Mouse (Mus musculus) frontal cortex, postnatal 14 days (tissue): Measurements from ENCODE around the gene Lsm12.
A peak's percentile ranks its signal among the peaks of the same experiment; 100 is the strongest.
"Not testable (repeated sequence)": the region's sequence is repeated elsewhere in the genome, so short reads cannot be mapped to it uniquely, and the experiment has no call there.

Source experiments
- DNase-seq, 2 experiments: peaks; one replicate each; pipeline ENCODE4 v3.0.0; 2022; ENCODE audit warnings: low spot score in 2 of 2

The Lsm12 gene

DNA sequence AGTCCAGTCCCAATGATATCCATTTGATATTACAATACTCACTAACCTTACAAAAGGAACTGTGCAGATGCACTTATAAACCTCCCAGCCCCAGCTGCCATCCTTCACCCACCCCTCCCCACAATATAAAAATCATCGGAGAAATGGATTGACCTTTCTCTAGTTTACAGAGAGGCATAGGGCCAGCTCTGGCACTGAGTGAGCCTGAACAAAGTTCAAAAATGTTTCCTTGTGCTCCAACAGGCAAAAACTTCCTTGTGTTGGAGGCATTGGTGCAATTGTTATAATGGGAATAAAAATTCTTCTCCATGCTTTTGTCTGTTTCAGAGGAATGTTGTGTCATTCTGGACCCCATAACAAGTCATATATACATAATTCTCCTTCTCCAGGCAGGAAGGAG, 1.1 kb upstream of the Lsm12 start:
- no peak for DNase-seq

DNA sequence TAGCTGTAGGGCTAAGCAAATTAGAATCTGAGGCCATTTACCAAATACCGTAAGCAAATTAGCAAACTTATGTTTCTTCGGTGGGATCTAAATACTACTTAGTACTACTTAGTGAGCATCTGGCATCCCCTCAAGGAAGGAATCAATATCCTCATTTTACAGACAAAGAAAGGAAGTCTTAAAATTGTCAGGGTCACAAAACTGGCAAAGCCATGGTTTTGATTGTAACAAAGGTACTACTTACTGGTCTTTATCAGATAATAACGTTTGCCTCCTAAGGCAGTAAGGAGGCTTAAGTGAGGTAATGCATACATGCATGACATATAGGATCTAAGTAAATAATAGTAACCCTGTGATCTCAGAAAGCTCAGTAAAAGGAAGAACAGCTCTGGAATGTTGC, 581 bp upstream of the Lsm12 start:
- no peak for DNase-seq

DNA sequence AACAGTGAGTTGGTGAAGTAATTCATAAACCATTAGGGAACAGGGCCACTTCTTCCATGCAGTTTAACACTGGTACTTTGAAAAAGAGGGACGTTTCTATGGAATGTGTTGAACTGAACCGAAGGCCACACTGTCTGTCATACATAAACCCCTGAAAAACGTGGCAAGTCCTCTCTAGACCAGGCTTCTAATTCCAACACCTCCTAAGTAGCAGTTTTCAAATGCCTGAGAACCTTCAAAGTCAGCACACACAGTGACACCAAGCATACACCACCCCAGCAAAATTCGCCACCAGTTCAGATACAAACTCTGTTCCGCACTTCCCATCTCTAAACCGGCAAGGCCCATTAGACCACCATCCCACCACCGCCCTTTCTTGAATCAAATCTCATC, 847 bp downstream of the Lsm12 start:
- DNase-seq: no peak

DNA sequence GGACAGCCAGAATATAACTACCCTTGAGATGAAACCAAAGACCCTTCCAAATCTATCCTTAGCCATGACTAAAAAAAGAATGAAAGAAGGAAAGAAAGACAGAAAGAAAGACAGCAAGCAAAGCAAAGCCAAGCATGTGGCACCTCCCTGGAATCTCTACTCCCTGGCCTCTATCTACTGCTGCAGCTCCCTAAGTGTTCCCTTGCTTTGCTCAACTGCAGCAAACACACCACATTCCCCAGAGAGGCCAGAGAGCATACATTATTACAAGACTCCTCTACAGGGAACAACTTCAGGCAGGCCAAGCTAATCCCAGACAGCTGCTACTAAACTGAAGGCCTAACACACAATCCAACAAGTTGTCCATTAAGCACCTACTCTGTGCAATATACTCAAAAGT, 5.3 kb downstream of the Lsm12 start:
- no peak for DNase-seq

GRCm38 (mm10) chr11:102168689-102169088, 16.4 kb downstream of the Lsm12 start:
- no peak for DNase-seq

- DNase-seq: no peak
Measured at GRCm38 (mm10) chr11:102167539-102167938, 17.6 kb downstream of the Lsm12 start.

DNA sequence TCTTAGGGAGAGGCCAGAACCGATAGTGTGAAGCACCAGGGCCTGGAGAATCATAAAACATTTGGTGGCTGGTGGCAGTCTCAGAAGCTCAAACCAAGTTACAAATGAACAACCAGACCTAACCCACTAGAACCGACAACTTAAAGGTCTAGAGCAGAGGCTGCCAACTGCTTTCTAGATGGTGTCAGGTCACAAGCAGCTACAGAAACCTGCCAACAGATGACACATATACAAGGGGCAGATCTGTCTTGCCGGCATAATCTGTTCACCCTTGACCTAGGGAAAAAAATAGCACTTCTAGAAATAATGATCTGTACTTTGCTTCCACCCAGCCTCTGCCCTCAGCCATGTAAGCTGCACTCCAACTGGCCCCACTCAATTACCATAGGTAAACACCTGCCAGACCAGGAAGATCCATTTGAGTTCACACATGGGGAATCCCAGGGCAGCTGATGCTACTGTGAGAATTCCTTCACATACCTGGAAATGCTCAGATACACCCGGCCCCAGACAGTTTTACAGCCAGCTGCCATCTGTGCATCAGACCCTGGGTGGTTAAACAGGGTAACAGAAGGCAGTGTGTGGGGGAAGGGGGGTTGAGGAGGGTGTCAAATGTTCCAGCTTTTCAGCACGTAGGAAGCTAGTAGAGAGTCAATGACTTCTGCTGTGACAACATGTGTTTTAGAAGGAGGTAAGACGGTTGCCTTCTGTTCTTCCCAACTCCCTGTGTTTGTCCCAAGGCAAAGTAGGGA, 18.9 kb downstream of the Lsm12 start:
- no peak for DNase-seq

DNA sequence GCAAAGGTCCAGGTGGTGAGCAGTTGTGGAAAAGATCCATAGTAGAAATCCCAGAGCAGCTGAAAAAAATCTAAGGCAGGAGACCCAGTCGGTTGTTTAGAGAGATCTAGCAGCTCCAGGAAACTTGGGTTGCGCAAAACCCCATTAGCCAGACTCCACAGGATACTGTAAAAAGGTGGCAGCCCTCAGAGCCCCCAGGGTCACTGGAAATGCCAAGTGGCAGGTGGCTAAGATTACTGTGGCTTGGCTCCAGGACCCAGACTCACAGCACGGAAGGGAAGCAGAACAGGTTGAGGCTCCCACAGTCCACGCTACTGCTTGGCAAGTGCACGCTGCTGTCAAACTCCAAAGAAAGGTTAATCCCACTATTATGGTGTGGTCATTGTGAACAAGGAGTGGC, 25.3 kb downstream of the Lsm12 start:
- no peak for DNase-seq

GRCm38 (mm10) chr11:102158024-102158423, 27.1 kb downstream of the Lsm12 start:
- not testable (repeated sequence) for DNase-seq

- no peak for DNase-seq
Measured at GRCm38 (mm10) chr11:102156786-102157089, 28.4 kb downstream of the Lsm12 start.

- peak; percentile 81 to 84 for DNase-seq
Measured at GRCm38 (mm10) chr11:102156039-102156785, 28.9 kb downstream of the Lsm12 start, which contains the start of gene Tmem101. Gene Tmem101 (minus strand): TSS chr11:102156404.

- DNase-seq: no peak
Measured at GRCm38 (mm10) chr11:102147213-102147989, 37.7 kb downstream of the Lsm12 start.

- DNase-seq: no peak
Measured at GRCm38 (mm10) chr11:102146531-102146930, 38.6 kb downstream of the Lsm12 start.

DNA sequence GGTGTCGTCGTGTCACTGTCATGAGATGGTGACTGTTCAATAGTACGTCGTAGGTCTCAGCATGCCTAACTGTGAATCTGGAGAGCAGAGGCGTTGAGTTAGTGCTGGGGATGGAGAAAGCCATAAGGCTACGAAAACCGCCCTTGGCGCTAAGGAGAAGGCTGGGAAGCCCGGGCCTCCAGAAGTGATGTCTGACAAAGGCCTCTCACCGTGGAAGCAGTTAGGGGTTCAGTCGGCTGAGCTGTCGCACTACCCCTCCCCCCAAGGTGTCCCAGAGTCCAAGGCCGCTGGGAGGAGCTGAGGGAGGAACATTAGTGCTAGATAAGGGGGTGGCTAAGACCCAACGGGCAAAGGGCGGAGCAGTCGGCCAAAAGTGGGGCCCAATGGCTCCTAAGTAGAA, 39.1 kb downstream of the Lsm12 start:
- no peak for DNase-seq

- DNase-seq: no peak
Measured at GRCm38 (mm10) chr11:102145471-102146001, 39.6 kb downstream of the Lsm12 start, which contains the start of gene Nags. Gene Nags (plus strand): TSS chr11:102145513.

- no peak for DNase-seq
Measured at GRCm38 (mm10) chr11:102144957-102145470, 40.1 kb downstream of the Lsm12 start.

GRCm38 (mm10) chr11:102142355-102142754, 42.7 kb downstream of the Lsm12 start:
- DNase-seq: no peak

GRCm38 (mm10) chr11:102140508-102140907, 44.6 kb downstream of the Lsm12 start:
- peak in 1 of 2 experiments; percentile 51 for DNase-seq

GRCm38 (mm10) chr11:102138447-102138740, 46.7 kb downstream of the Lsm12 start:
- peak in 1 of 2 experiments; percentile 55 for DNase-seq

DNA sequence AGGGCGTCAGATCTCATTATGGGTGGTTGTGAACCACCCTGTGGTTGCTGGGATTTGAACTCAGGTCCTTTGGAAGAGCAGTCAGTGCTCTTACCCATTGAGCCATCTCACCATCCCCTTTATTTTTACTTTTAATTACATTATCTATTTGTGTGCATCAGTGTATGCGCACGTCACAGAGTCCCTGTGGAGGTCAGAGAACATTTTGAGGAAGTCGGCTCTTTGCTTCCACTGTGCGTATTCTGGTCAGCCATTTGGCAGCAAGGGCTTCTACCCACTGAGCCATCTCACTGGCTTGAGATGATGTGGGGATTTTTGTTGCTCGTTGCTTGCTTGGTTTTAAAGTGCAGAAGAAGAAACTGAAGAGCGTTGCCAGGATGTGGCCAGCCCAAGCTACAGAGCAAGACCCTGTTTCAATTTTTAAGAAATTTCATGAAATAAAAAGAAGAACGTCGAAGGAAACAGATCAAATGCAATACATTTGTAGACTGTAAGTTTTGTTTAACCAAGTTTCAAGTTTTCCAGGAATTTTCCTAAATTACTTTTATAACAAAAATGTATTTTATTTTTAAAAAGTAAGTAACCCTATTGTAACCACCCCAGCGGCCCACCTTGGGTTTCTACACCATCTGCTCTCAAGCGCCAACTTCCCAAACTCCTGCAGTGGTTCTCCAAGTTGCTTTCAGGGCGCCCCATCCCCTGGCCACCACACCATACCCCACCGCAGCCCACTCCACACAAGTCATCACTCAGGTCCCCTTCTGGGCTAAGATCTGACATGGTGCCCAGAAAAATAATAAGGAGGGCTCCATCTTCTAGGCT, 47.3 kb downstream of the Lsm12 start:
- no peak for DNase-seq

DNA sequence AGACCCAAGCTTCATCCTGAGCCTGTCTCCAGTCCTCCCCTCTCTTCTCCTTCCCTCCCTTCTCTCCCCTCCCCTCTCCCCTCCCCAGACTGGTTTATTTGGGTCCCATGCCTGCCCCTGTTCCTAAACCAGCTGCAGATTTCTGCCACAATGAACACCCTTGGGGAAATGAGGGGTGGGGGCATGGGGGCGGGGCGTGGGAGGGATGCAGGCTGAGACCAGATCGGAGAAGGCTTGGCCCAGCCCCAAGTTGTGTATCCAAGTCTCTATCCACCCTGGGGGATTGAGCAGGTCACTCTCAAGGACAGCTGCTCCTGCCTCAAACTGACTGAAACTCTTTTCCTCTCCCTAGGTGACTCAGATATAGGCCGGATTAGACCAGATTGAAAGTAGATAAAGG, 50.6 kb downstream of the Lsm12 start:
- no peak for DNase-seq
